ENCODE assay signal across 9 mouse cellular contexts in the genomic region with DNA sequence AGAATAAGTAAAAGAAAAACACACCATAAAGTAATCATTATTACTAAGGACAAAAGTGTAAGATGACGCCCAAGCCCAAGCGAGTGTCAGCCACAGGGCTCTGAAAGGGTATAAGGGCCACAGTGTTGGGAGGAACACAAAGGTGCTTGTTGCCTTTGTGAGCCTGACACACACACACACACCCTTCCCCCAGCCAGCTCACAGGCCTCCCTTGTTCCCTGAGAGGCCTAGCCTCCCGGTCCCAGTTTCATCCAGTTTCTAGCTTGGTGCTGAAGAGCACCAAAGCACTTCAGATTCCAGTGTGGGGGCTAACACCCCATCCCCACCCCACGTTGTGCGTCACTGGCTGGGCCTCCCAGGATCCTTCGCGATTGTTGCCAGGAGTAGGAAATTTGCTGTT. TPM values are rescaled to one million over a fixed set of nuclear protein-coding genes. Genes with fewer than 3 reads are reported as not detected.
A peak's percentile ranks its signal among the peaks of the same experiment; 100 is the strongest.
DNase-seq lines count a peak whose midpoint lies in the region; ATAC-seq and TF ChIP-seq lines count a peak whose summit lies in the region.
"Had no signal": no experiment of that assay in that cellular context is flagged by ENCODE, and none has a peak within 500 bp of the region (broad histone marks: within the 10 kb centered on the region; RNA-seq: fewer than 3 reads in every experiment).

No protein-coding gene starts in this region.

- intact Hi-C loops in gastrocnemius, postnatal 14 days (cut with DNase I; ENCODE audit: low total_unique reads) = no loop called here

- H3K9me3 ChIP-seq in embryonic facial prominence, embryonic 12.5 days = no peaks in the 10 kb centered on the region
- no peaks in the 10 kb centered on the region for H3K9me3 ChIP-seq in neural tube, embryonic 11.5 days (ENCODE audit: control insufficient read depth, low read length)
- H3K9me3 ChIP-seq: G1E had no signal

- DNase-seq in layer of hippocampus, adult 2 months (ENCODE audit: low spot score in 2 of 2) = peak in 1 of 2 experiments; percentile 49
- DNase-seq in layer of hippocampus, postnatal 25 days (ENCODE audit: extremely low spot score in 1 of 2, low spot score in 1 of 2) = no peak
- peak; percentile 7 to 68 for DNase-seq in kidney, postnatal 25 days
- peak; percentile 37 for DNase-seq in neural tube, embryonic 11.5 days (ENCODE audit: low spot score)
- DNase-seq in gastrocnemius, postnatal 14 days = no peak
- no peak for DNase-seq in adrenal gland, adult (ENCODE audit: inconsistent age in 2 of 2, low spot score in 1 of 2)

- H3K4me1 ChIP-seq in embryonic facial prominence, embryonic 12.5 days = peaks cover 22% of the 10 kb centered on the region; the same call in 1 of the 2 replicates
- peaks cover 9% of the 10 kb centered on the region; the same call in 1 of the 2 replicates for H3K4me1 ChIP-seq in neural tube, embryonic 11.5 days (ENCODE audit: control insufficient read depth, insufficient read depth, low read length)

- no peak; the same call in 1 of the 2 replicates for ATAC-seq in embryonic facial prominence, embryonic 12.5 days (ENCODE audit: insufficient number of reproducible peaks, insufficient read depth, low FRiP score, low TSS enrichment)
- ATAC-seq in neural tube, embryonic 11.5 days (ENCODE audit: insufficient read depth, low FRiP score, low TSS enrichment) = peak; percentile 48; the same call in 1 of the 2 replicates
- no peak for ATAC-seq in granulocyte monocyte progenitor cell, adult 5-6 weeks (replicated peaks; ENCODE audit: poor library complexity, severe bottlenecking)

- H3K36me3 ChIP-seq in embryonic facial prominence, embryonic 12.5 days = no peaks in the 10 kb centered on the region
- no peaks in the 10 kb centered on the region for H3K36me3 ChIP-seq in neural tube, embryonic 11.5 days (ENCODE audit: control insufficient read depth, insufficient read depth, low read length)
- H3K36me3 ChIP-seq: G1E had no signal

- H3K4me2 ChIP-seq in embryonic facial prominence, embryonic 12.5 days (replicated peaks) = no peak overlapping the region
- H3K4me2 ChIP-seq in neural tube, embryonic 11.5 days (ENCODE audit: low read depth) = no peak overlapping the region

- TF ChIP-seq CTCF in layer of hippocampus, adult 2 months (conservative IDR thresholded peaks at IDR 0.05) = no peak

- H3K4me3 ChIP-seq in layer of hippocampus, adult 2 months = no peak overlapping the region
- no peak overlapping the region for H3K4me3 ChIP-seq in embryonic facial prominence, embryonic 12.5 days
- no peak overlapping the region for H3K4me3 ChIP-seq in neural tube, embryonic 11.5 days (ENCODE audit: low read depth, low read length)

- WGBS in embryonic facial prominence, embryonic 12.5 days = 14% methylated on average over 7 of the region's 7 CpGs
- 39% methylated on average over 7 of the region's 7 CpGs for WGBS in neural tube, embryonic 11.5 days

- no peak overlapping the region for H3K9ac ChIP-seq in embryonic facial prominence, embryonic 12.5 days
- no peak overlapping the region for H3K9ac ChIP-seq in neural tube, embryonic 11.5 days (ENCODE audit: low read length)

- no peaks in the 10 kb centered on the region for H3K27me3 ChIP-seq in embryonic facial prominence, embryonic 12.5 days
- no peaks in the 10 kb centered on the region for H3K27me3 ChIP-seq in neural tube, embryonic 11.5 days (ENCODE audit: control insufficient read depth, insufficient read depth, low read length)

- peak overlapping the region; percentile 77 for H3K27ac ChIP-seq in layer of hippocampus, adult 2 months
- peak overlapping the region; percentile 60; the same call in 1 of the 2 replicates for H3K27ac ChIP-seq in embryonic facial prominence, embryonic 12.5 days
- H3K27ac ChIP-seq in neural tube, embryonic 11.5 days (ENCODE audit: low read depth, low read length) = no peak overlapping the region

RNA-seq across cellular contexts. Expression of gene Depdc1b, which starts 14.7 kb away (rescaled TPM):
- under 1 TPM; 0.33 to 0.34 TPM for total RNA-seq in layer of hippocampus, adult 2 months (2021)
- total RNA-seq in layer of hippocampus, postnatal 25 days (2021) = 1 to 10 TPM; 1.1 TPM
- 12.4 and 12.8 TPM in 2 replicates for polyA plus RNA-seq in embryonic facial prominence, embryonic 12.5 days (2016; fragmentation: Nextera tagmentation; extraction: Ambion mirVana)
- 12.3 and 14.8 TPM in 2 replicates for polyA plus RNA-seq in neural tube, embryonic 11.5 days (2014; fragmentation: Nextera tagmentation; extraction: Ambion mirVana)
- under 1 TPM; 0.82 to 0.92 TPM for total RNA-seq in gastrocnemius, postnatal 14 days (2021)
- total RNA-seq in granulocyte monocyte progenitor cell, adult 5-6 weeks (2014; fragmentation: Nextera tagmentation) = 8.9 and 16.0 TPM in 2 replicates
- 29.1 and 29.3 TPM in 2 replicates for total RNA-seq in granulocyte monocyte progenitor cell, adult 5-6 weeks (2017)

Comparison
In these comparisons a context has a peak if more than half of its experiments do, and no peak if none do; other contexts are left out.
1. DNase-seq: peak in kidney, postnatal 25 days (2 of 2) and neural tube, embryonic 11.5 days (single experiment); none in layer of hippocampus, postnatal 25 days (0 of 2), gastrocnemius, postnatal 14 days (single experiment) and adrenal gland, adult (0 of 2).
2. RNA of gene Depdc1b, which starts 14.7 kb away (total RNA-seq): 8.9 to 29.3 TPM in granulocyte monocyte progenitor cell, adult 5-6 weeks; 1.1 TPM in layer of hippocampus, postnatal 25 days, 0.82 to 0.92 TPM in gastrocnemius, postnatal 14 days and 0.33 to 0.34 TPM in layer of hippocampus, adult 2 months; every median in the first group is over 4 times any median in the second.